Mouse (Mus musculus): ENCODE measurements at regions not wholly inside any gene's neighbourhood (a gene's known extent, or its start where the extent isn't known, plus 50 kb on each side); places are given as distances from the start of the nearest gene placed in this dataset.
A peak's percentile ranks its signal among the peaks of the same experiment; 100 is the strongest.

DNA sequence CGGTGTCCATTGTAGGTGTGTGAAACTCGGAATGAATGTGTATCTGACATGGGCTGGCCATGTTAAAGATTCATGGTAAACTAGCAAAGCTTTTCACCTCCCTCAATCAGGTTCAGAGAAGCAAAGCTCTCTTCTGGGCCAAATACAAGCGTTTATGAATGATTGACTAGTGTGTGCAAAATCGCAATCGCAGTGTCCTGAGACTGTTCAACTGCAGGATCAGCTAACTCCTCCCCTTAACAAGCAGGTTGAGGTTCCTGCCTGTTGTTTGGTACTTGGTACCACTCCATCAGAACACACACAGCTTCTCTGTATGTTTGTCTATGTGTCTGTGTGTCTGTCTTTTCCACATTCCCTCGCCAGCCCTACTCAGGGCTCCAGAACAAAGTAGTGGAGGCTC is 458.6 kb downstream of the Cd83 start:
- no peak for DNase-seq (ENCODE audit: low read depth)

GRCm38 (mm10) chr13:44246714-44247251 is 462.2 kb downstream of the Cd83 start:
- DNase-seq (ENCODE audit: low read depth): peak; percentile 10

GRCm38 (mm10) chr13:44247861-44248260 is 463.3 kb downstream of the Cd83 start:
- DNase-seq (ENCODE audit: low read depth): no peak

- DNase-seq (ENCODE audit: low read depth): peak; percentile 16
Measured at GRCm38 (mm10) chr13:44248401-44248800, 463.8 kb downstream of the Cd83 start.

DNA sequence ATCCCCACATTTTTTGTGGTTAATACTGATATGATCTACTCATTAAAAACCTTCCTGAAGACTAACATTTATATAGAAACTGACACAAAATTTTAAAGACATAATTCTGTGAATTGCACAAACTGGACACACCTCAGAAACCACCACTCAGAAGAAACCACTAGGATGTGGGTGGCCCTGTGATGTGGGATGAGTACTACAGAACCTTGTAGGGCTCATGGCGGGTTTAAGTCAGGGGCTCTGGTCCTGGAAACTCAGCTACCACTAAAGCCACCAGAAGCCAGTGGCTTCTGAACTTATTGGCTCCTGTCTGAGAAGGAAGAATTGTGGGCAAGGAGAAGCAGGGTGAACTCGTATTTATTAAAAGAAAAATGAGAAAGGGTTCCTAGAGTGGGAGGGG is 464.5 kb downstream of the Cd83 start:
- DNase-seq (ENCODE audit: low read depth): peak; percentile 54

GRCm38 (mm10) chr13:44250474-44251201 is 466.1 kb downstream of the Cd83 start:
- DNase-seq (ENCODE audit: low read depth): no peak

DNA sequence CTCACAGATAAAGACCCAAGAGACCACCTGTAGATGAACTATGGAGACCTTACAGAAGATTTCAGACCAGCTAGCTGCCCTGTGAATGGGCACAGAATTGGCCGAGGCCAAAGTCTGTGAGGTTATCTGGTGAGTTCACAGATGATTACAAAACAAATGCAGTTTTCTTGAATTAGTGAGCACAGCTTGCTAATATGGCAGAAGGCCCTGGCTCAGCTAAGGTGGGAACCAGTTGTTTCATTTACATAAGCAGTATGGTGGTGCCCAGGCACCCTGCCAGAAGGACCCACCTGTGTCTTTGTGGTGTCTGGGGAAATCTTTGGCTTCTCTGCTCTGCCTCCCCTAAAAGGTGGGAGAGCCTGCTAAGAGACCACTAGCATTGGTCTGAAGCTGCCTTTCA is 466.9 kb downstream of the Cd83 start:
- DNase-seq (ENCODE audit: low read depth): no peak

DNA sequence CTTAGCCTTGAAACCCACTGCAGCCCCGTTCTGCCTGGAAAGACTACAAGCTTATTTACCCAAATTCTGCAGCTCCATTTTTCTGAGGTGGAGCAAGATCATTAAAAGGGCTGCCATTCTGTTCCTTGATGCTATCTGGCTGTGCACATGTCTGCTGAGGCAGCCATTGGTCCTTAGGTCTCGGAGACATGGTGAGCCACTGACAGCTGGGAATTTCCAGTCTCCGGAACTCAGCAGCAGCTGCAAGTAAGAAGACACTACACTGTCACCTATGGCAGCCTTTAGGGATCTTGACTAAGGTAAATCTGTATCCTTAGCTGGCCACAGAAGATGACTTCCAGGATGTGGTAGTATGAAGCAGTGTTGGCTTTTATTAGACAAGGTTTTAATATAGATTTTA is 467.9 kb downstream of the Cd83 start:
- DNase-seq (ENCODE audit: low read depth): no peak

- no peak for DNase-seq (ENCODE audit: low read depth)
Measured at GRCm38 (mm10) chr13:44258422-44258821, 470.9 kb upstream of the Jarid2 start.

GRCm38 (mm10) chr13:44260039-44260438 is 469.2 kb upstream of the Jarid2 start:
- DNase-seq (ENCODE audit: low read depth): peak; percentile 9

- DNase-seq (ENCODE audit: low read depth): no peak
Measured at GRCm38 (mm10) chr13:44260637-44261333, 468.5 kb upstream of the Jarid2 start.

DNA sequence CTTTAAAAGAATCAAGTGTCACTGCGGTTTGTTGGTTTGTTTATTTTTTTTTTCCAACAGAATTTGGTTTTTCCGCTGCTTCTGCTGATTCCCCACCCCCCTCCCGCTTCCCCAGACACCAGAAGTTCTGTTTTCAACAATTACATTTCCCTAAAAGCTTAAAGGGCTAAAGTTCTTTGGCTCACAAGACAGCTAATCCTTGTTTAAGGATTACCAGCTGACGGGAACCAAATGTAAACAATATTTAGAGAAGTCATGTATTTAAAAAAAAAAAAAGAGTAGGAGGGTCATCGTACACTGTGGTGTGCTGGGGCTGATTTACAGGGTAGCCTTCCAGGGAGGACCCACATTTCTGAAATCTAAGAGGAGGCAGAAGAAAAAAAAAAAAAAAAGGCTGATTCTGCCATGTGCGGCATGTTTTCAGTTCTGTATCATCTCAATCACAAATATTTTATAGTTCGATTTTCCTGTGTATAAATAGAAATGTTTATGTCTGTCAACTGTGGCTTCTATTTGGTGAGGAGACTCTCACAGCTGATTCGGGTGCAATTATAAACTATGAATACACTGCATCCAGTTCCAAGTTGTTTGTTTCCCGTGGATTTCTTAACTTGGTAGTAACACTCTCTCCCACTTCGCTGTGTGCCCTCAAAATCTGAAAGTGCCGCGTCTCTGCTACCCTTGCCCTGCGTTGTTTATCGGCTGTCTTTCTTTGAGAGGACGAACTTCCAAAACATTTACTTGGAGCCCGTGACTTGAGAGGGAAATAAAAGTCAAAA is 456.3 kb upstream of the Jarid2 start:
- no peak for DNase-seq (ENCODE audit: low read depth)

- DNase-seq (ENCODE audit: low read depth): no peak
Measured at GRCm38 (mm10) chr13:44277952-44278351, 451.3 kb upstream of the Jarid2 start.

DNA sequence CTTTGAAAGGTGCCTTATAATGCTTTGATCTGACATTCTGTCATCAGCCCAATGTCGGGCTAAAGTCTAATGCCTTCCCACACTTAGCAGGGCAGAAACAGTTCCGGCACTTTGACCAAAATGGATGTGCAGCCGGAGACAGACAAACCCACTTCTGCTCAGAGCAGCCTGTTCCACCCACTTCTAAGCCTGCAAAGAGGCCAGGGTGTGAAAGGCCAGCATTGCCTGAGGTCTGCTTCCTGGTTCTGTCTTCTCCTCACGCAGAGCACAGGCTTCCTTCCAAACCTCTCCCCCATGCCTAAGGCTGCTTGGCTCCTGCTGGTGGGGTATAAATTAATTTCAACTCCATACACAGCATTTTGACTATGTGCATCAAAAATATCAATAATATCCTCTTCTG is 450.2 kb upstream of the Jarid2 start:
- DNase-seq (ENCODE audit: low read depth): no peak

DNA sequence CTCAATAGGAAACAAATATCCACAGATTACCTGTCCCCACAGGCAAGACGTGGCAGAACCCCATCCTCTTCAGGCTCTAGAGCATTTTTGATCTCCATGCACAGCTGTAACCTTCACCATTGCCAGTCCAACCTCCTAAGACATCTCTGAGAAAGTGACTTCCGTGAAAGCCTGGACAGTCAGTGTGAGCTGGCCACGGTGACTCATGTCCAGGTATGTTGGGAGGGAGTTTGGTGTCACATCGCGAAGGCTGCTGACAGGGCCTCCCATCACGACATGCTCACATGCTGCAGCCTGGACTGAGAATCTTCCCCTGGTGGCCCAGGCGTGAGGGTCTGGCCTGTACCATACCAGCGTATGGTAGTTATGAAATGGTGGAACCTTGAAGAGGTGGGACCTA is 449.0 kb upstream of the Jarid2 start:
- no peak for DNase-seq (ENCODE audit: low read depth)

DNA sequence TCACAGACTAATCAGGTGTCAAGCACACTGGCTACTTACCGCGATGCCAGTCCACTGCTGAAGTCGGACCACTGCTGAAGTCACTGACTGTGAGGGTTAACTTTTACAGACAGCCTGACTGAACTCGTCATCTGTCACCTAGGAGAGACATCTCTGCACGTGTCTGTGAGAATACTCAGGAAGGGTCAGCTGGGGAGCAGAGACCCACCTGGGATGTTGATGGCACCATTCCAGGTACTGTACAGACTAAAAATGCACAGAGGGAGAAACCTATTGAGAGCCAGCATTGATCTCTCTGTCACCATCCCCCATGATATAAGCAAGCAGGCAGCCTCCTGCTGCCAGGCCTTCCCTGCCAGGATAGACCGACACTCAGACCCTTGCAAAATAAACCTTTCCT is 447.5 kb upstream of the Jarid2 start:
- no peak for DNase-seq (ENCODE audit: low read depth)

- DNase-seq (ENCODE audit: low read depth): no peak
Measured at GRCm38 (mm10) chr13:44282306-44282705, 447.0 kb upstream of the Jarid2 start.

DNA sequence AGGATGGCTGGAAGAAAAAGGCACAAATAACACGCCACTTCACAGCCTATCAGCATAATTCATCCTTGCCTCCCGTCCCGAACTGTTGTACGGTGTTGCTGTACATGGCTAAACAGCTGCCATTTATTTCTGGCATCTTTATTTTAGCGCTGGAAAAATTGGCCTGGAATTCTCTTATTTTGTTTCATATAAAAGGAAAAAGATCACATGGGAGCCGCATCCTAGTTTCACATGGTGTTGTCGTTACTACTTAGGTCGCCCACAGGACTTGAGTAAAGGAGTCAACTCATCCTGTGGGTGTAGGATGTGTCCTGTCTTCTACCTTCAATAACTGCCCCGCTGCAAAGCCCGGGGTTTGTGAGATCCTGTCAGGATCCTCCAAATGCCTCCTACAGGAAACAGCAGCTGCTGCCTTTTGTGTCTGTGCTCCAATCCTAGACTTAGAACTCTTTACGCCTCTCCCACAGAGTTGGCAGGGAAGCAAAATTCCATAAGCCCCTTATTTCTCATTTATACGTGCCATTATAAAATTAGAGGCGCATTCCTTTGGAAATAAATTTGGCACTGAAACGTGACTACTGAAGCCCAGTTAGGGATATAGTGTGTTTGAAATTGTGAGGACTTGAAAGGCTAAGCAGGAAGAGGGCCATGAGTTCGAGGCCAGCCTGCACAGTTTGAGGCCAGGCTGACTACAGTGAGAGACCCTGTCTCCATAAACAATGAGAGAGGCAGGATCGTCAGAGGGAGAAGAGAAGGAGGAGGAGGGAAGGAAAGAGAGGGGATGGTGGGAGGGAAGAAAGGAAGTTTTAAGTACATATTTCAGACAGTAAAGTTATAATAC is 446.3 kb upstream of the Jarid2 start:
- no peak for DNase-seq (ENCODE audit: low read depth)

DNA sequence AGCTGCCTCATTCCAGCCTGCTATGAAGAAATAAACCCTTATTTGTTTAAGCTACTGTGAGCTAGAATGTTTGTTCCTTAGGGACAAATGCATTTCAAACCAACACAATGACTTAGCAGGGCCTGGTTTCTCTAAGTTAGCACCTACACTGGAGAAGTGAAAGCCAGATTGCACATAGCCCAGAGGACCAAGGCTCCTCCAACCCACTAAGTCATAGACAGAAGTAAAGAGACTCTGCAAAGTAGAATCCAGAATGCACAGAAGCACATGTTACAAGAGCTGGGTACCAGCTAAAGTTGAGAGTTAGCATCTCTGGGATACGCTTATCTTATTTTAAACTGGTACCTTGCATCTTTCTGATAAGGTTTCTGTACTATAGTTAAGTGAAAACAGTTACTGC is 443.4 kb upstream of the Jarid2 start:
- no peak for DNase-seq (ENCODE audit: low read depth)

DNA sequence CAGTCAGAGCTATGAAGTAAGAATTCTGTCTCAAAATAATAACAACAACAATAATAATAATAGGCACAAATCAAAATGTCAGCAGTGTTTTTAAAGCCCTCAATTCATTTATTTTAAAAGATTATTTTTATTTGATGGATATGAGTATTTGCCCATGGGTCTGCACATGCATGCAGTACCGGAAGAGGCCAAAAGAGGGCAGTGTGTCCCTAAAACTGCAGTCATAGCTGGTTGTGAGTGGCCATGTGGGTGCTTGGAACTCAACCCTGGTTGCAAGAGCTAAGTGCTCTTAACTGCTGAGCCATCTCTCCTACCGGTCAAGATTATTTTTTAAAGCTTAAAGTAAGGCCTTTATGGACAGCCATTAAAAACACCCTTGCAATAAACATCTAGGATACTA is 439.1 kb upstream of the Jarid2 start:
- DNase-seq (ENCODE audit: low read depth): peak; percentile 30

DNA sequence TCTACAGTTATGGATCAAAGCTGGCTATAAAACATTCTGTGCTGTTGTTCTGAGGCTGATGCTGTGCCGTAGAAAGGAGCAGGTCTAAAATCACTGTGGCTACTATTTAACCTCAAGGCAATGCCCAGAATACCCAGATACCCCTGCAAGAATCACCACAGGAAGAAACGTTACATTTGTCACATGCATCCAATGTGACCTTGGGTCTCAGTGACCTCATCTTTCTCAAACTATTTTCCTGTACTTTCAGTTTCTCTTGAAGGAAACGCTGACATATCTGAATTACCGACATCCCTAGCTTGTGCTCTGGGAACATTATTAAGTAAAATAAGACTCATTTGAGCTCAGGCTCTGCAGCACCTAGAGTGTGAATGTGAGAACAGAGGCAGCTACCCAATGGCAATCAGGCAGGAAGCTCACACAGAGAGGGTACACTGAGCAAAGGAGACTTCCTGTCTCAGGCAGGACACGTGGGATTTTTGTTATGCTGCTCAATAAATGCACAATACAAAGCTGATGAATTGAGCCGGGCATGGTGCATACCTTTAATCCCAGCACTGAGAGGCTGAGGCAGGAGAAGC is 436.7 kb upstream of the Jarid2 start:
- peak; percentile 57 for DNase-seq (ENCODE audit: low read depth)

All from induced T-regulatory cell, adult 2 months (primary cell).